Mouse (Mus musculus): ENCODE measurements at regions not wholly inside any gene's neighbourhood (a gene's known extent, or its start where the extent isn't known, plus 50 kb on each side); places are given as distances from the start of the nearest gene placed in this dataset.
A peak's percentile ranks its signal among the peaks of the same experiment; 100 is the strongest.
"Not testable (repeated sequence)": the region's sequence is repeated elsewhere in the genome, so short reads cannot be mapped to it uniquely, and the experiment has no call there.

GRCm38 (mm10) chr1:185937026-185937425 is 180.1 kb downstream of the Lyplal1 start:
- DNase-seq (ENCODE audit: low read depth, low spot score) = no peak

DNA sequence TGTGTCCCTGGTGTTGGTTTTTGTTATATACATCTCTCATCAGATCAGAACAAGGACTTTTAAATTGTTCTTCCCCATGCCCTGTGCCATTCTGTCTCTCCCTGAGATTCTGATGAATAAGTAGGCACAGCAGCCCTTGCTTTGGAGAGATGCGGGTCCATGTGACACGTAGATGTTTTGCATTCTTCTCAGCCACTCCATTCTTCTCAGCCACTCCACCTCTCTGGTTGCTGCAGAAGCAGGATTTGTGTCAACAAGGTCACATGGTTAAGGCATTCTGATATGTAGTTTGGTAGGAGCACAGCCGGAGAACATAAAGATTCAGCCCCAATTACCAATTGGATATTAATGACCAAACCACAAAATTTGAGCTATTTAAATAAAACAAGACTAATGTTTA is 177.2 kb downstream of the Lyplal1 start:
- DNase-seq (ENCODE audit: low read depth, low spot score) = no peak

GRCm38 (mm10) chr1:185940511-185940910 is 176.6 kb downstream of the Lyplal1 start:
- DNase-seq (ENCODE audit: low read depth, low spot score) = no peak

DNA sequence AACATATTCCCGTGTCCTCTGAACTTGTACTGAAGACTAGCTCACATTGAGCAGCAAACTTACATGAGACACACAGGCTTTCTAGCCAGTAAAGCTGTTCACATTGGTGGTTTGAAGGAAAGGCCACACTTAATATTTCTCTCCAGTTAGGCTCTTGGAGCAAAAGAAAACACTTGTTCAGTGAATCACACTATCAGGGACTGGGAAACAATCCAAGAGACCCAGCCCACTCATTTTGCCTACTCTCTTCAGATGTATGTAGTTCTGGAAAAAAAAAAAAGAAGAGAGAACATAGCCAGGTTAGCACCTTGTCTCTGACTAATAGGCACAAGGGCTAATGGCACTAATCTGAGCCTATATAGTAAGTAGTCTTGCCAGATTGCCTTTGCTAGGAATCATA is 165.9 kb downstream of the Lyplal1 start:
- DNase-seq (ENCODE audit: low read depth, low spot score) = peak; percentile 58

DNA sequence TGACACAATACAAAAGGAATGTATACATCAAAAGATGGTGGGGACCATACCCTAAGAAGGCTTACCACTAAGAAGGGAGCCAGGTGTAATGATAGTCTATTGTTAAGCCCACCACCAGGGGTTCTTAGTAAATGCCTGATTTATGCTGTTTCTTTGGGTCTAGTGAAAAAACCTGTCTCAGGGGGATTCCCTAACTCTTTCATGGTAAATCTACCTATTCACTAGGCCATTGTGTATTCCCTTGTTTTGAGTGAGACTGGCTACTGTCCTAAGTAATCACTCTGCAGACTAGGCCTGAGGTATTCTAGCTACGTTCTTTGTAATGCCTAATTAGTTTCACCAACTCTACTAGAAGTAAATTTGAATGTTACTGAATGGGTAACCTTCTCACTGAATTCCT is 161.3 kb downstream of the Lyplal1 start:
- not testable (repeated sequence) for DNase-seq (ENCODE audit: low read depth, low spot score)

DNA sequence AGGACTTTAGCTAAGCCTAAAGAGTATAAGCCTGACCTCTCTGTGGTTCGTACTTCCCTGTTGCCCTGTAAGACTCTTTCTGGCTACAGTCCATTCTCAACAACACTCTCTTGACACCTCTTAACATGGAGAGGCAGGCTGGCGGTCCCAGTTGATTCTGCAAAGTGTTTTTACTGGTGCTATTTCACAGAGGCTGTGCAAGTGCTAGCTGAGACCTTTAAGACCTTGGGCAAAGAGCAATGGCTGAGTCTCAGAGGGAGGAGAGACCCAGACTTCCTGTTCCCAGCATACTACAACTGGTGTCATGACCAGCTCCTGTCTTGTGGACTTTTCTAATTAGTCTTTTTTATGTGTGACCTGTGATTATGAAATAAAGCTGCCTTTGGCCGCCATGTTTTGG is 159.6 kb downstream of the Lyplal1 start:
- no peak for DNase-seq (ENCODE audit: low read depth, low spot score)

- no peak for DNase-seq (ENCODE audit: low read depth, low spot score)
These were observed 158.8 kb downstream of the Lyplal1 start for GRCm38 (mm10) chr1:185958276-185958675.

GRCm38 (mm10) chr1:185962606-185963005 is 154.5 kb downstream of the Lyplal1 start:
- DNase-seq (ENCODE audit: low read depth, low spot score) = no peak

- no peak for DNase-seq (ENCODE audit: low read depth, low spot score)
These were observed 153.3 kb downstream of the Lyplal1 start for GRCm38 (mm10) chr1:185963773-185964172.

DNA sequence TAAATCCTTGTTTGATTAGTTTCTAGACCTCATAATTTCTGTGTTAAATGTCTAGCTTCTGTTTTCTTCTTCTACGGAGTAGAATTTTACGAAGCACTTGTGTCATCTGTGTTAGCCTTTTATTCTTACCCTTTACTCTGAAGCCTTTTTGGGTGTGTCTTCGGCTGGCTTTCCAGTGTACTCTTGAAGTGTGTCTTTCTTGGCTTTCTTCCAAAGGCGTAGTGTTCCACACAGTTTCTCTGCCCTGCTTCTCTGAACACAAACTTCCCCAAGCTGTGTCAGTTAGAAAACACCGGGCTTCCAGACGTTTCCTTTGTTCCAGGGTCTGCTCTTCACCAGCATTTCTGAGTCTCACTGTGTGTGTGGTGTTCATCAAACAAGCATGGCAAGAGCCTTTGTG is 152.7 kb downstream of the Lyplal1 start:
- DNase-seq (ENCODE audit: low read depth, low spot score) = no peak

GRCm38 (mm10) chr1:185967227-185967626 is 149.9 kb downstream of the Lyplal1 start:
- DNase-seq (ENCODE audit: low read depth, low spot score) = no peak

- DNase-seq (ENCODE audit: low read depth, low spot score) = no peak
These were observed 149.3 kb downstream of the Lyplal1 start for GRCm38 (mm10) chr1:185967816-185968215.

DNA sequence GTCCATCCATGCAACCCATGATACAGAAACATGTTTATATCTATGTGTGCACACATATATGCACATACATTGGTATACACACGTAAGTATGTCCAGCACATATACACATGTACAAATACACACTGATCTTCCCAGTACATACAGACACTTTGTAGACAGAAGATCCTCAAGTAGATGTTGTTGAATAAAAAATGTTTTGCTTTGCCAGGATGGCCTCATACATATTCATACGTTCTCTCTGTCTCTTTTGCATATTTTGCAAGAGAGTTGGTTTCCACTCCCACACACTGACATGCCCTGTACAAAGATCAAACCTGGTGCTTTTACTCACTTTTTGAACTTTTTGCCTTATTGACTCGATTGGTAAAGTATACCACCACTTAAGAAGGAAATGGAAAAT is 148.5 kb downstream of the Lyplal1 start:
- no peak for DNase-seq (ENCODE audit: low read depth, low spot score)

DNA sequence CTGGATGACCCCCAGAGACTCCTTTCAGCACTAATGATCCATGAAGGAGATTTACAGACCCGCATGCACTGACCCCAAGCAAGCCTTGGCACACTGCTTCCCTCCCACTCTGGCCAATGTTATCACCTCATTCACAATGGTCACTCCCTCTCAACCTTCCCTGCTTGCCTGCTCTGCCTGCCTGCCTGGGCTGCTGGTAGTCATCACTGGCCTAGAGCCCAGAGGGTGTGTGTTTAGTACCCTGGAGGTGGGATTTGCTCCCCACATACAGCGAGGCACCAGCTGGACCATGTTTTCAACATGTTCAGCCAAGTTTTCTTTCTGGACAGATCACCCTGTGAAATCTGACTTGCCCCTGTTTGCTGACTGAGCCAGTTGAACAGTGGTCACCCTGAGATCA is 147.9 kb downstream of the Lyplal1 start:
- DNase-seq (ENCODE audit: low read depth, low spot score) = peak; percentile 37

DNA sequence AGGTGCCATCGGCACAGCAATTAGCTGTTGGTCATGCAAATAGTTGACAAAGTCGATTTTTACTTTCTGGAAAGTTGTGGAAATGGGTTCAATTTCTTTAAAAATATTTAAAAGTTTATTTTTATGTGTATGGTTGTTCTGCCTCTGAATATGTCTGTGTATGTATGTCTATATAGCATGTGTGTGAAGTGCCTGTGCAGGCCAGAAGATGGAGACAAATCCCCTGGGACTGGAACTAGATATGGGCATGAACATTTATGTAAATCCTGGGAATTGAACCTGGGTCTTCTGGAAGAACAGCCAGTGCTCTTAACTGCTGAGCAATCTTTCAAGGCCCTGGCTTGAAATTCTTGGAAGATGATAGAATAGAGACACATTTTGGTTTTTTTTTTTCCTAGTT is 140.0 kb downstream of the Lyplal1 start:
- peak; percentile 40 for DNase-seq (ENCODE audit: low read depth, low spot score)

DNA sequence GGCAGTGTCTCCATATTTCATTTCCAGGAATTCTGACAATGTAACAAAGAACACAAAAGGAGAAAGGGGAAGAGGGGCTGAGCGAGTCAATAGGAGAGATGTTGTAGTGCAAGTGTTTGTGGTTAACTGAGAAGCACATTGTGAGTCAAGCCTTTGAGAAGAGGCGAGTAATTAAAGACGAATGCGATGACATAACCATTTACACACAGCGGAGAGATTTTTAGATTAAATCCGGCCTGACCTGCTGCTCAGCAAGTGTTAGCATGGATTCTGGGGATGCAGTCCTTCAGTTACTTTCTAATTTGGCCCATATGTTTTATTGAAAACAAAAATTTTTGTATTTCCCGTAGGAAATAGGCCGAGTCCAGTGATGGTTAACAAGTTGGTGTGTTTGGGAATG is 127.7 kb downstream of the Lyplal1 start:
- DNase-seq (ENCODE audit: low read depth, low spot score) = no peak

DNA sequence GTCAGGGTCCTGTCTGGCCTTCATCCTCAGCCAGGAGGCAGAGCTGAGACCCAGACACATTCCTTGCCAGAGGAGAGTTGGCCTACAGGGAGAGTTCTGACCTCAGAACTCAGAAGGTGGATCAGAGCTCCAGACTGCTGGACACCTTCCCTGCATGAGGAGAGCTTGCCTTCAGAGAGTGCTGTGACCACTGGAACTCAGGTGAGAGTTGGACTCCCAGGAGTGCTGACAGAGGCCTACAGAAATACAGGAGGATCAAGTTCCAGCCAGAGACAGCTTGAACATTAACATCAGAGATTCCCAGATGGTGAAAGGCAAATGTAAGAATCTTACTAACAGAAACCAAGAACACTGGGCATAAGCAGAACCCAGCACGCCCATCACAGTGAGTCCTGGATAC is 117.0 kb downstream of the Lyplal1 start:
- DNase-seq (ENCODE audit: low read depth, low spot score) = not testable (repeated sequence)

GRCm38 (mm10) chr1:186013413-186013812 is 103.7 kb downstream of the Lyplal1 start:
- peak; percentile 26 for DNase-seq (ENCODE audit: low read depth, low spot score)

GRCm38 (mm10) chr1:186014166-186014565 is 102.9 kb downstream of the Lyplal1 start:
- DNase-seq (ENCODE audit: low read depth, low spot score) = no peak

GRCm38 (mm10) chr1:186015831-186016561 is 101.1 kb downstream of the Lyplal1 start:
- peak; percentile 34 for DNase-seq (ENCODE audit: low read depth, low spot score)

- no peak for DNase-seq (ENCODE audit: low read depth, low spot score)
These were observed 99.6 kb downstream of the Lyplal1 start for GRCm38 (mm10) chr1:186017547-186017946.

DNA sequence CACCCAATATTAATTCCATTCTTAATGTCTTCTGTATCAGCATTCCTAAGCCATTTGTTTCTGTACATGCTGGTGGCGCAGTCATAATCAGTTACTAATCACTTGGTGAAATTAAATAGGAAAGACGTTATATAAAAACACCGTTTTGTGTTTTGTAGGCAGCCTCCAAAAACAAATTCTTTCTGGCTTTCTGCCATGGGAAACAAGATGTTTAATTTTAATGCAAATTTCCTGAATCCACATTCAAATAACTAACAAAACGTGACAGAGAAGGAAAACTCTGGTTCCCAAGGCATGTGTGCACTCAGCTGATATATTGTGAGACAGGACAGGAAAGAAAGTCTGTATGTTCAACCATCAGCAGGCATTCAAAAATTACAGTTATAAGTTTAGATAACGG is 97.6 kb downstream of the Lyplal1 start:
- no peak for DNase-seq (ENCODE audit: low read depth, low spot score)

DNA sequence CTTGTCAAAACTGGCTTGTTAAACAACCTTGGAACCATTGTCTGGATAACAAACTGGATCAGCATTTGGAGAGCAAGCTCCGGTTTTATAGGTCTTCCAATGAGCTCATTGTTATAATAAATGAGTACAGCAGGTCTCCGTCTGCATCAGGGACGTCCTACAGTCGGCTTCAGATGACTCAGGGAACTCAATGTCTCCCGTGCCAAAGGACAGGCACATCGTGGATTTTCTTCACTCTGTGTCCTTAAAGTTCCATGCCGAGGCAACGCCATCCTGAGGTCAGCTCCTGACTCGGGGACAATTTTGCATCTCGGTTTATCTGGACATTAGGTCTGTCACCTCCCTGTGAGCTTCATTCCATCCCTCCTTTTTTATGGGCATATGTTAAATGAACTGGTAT is 85.2 kb downstream of the Lyplal1 start:
- no peak for DNase-seq (ENCODE audit: low read depth, low spot score)

DNA sequence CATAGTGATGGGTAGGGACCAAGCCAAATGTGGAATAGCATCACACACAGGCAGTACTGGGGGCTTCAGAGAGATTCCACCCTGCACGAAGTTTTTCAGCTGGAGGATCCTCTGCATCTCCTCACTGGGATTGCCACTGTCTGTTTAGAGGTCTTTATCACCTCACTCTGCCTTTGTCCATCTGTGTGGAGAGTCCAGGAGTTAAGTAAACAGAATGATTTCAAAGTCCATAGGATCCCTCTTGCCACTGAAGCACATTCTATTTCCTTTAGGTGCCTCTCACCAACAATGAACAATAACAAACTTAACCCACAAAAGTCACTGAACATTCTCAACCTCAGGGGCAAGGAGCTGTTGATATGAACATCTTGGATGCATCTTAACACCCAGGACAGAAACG is 82.7 kb downstream of the Lyplal1 start:
- DNase-seq (ENCODE audit: low read depth, low spot score) = no peak

Data from 3T3-L1 (cell line).